Mouse (Mus musculus): ENCODE data around the gene Ccdc183. TPM values are rescaled to one million over a fixed set of nuclear protein-coding genes. Genes with fewer than 3 reads are reported as not detected.

The Ccdc183 gene
- polyA plus RNA-seq, 1 experiment from 2014 or later = 0.18 TPM

GRCm38 (mm10) chr2:25652902-25653301 lies 35.4 kb upstream of the Ccdc183 start, which contains the start of gene Lcn8:
Lcn8 (plus strand) TSS chr2:25653120.
- no peaks in the 10 kb centered on the region for H3K9me3 ChIP-seq (ENCODE audit: control insufficient read depth, low read length)

GRCm38 (mm10) chr2:25639890-25640289 lies 22.4 kb upstream of the Ccdc183 start:
- 18% methylated on average over 6 of the region's 6 CpGs for WGBS
- ATAC-seq = no peak
- H3K4me1 ChIP-seq (ENCODE audit: control insufficient read depth, insufficient read depth, low read length) = no peaks in the 10 kb centered on the region
- no peak overlapping the region for H3K9ac ChIP-seq (ENCODE audit: low read depth, low read length)
- H3K9me3 ChIP-seq (ENCODE audit: control insufficient read depth, low read length) = no peaks in the 10 kb centered on the region
- no peak overlapping the region for H3K27ac ChIP-seq (ENCODE audit: low read length)
- H3K27me3 ChIP-seq (replicated peaks; ENCODE audit: control insufficient read depth, insufficient read depth, low read length) = no peaks in the 10 kb centered on the region
- H3K4me2 ChIP-seq (ENCODE audit: low read depth, low read length) = no peak overlapping the region
- H3K36me3 ChIP-seq (ENCODE audit: control insufficient read depth, insufficient read depth, low read length) = no peaks in the 10 kb centered on the region
- no peak overlapping the region for H3K4me3 ChIP-seq (ENCODE audit: low read length)

More at GRCm38 (mm10) chr2:25652902-25653301, 35.4 kb upstream of the Ccdc183 start, which contains the start of gene Lcn8:
- no peak within 1 kb of the TSS for H3K4me3 ChIP-seq (ENCODE audit: low read length)
- no peaks in the 10 kb centered on the region for H3K4me1 ChIP-seq (ENCODE audit: control insufficient read depth, insufficient read depth, low read length)
- H3K36me3 ChIP-seq (ENCODE audit: control insufficient read depth, insufficient read depth, low read length) = no peaks in the 10 kb centered on the region
- no peak within 1 kb of the TSS for H3K27ac ChIP-seq (ENCODE audit: low read length)
- no peaks in the 10 kb centered on the region for H3K27me3 ChIP-seq (replicated peaks; ENCODE audit: control insufficient read depth, insufficient read depth, low read length)
- WGBS = 83% methylated on average over 2 of the region's 2 CpGs
- no peak within 1 kb of the TSS for H3K9ac ChIP-seq (ENCODE audit: low read depth, low read length)
- no peak within 1 kb of the TSS for H3K4me2 ChIP-seq (ENCODE audit: low read depth, low read length)
- no peak for ATAC-seq

- ATAC-seq = no peak
- Histone ChIP-seq H3K9me3 (ENCODE audit: control insufficient read depth, low read length) (no peaks in the 10 kb centered on the region), H3K36me3 (ENCODE audit: control insufficient read depth, insufficient read depth, low read length) (no peaks in the 10 kb centered on the region), H3K4me3 (ENCODE audit: low read length) (no peak overlapping the region), H3K9ac (ENCODE audit: low read depth, low read length) (no peak overlapping the region), H3K27ac (ENCODE audit: low read length) (no peak overlapping the region), H3K27me3 (replicated peaks; ENCODE audit: control insufficient read depth, insufficient read depth, low read length) (no peaks in the 10 kb centered on the region), H3K4me1 (ENCODE audit: control insufficient read depth, insufficient read depth, low read length) (no peaks in the 10 kb centered on the region), H3K4me2 (ENCODE audit: low read depth, low read length) (no peak overlapping the region)
- 58% methylated on average over 1 of the region's 1 CpGs for WGBS
Measured at GRCm38 (mm10) chr2:25634046-25634445, 16.6 kb upstream of the Ccdc183 start.

- no peaks in the 10 kb centered on the region for H3K4me1 ChIP-seq (ENCODE audit: control insufficient read depth, insufficient read depth, low read length)
- H3K9ac ChIP-seq (ENCODE audit: low read depth, low read length) = no peak overlapping the region
- no peaks in the 10 kb centered on the region for H3K27me3 ChIP-seq (replicated peaks; ENCODE audit: control insufficient read depth, insufficient read depth, low read length)
- no peaks in the 10 kb centered on the region for H3K36me3 ChIP-seq (ENCODE audit: control insufficient read depth, insufficient read depth, low read length)
- no peaks in the 10 kb centered on the region for H3K9me3 ChIP-seq (ENCODE audit: control insufficient read depth, low read length)
- WGBS = 87% methylated on average over 3 of the region's 3 CpGs
- H3K4me2 ChIP-seq (ENCODE audit: low read depth, low read length) = no peak overlapping the region
- no peak overlapping the region for H3K4me3 ChIP-seq (ENCODE audit: low read length)
- no peak for ATAC-seq
- no peak overlapping the region for H3K27ac ChIP-seq (ENCODE audit: low read length)
Measured at GRCm38 (mm10) chr2:25633616-25634015, 16.1 kb upstream of the Ccdc183 start.

GRCm38 (mm10) chr2:25628738-25629137 lies 11.3 kb upstream of the Ccdc183 start:
- Histone ChIP-seq H3K4me1 (ENCODE audit: control insufficient read depth, insufficient read depth, low read length) (no peaks in the 10 kb centered on the region), H3K27ac (ENCODE audit: low read length) (no peak overlapping the region), H3K4me2 (ENCODE audit: low read depth, low read length) (no peak overlapping the region), H3K9me3 (ENCODE audit: control insufficient read depth, low read length) (no peaks in the 10 kb centered on the region), H3K27me3 (replicated peaks; ENCODE audit: control insufficient read depth, insufficient read depth, low read length) (no peaks in the 10 kb centered on the region), H3K9ac (ENCODE audit: low read depth, low read length) (no peak overlapping the region), H3K4me3 (ENCODE audit: low read length) (no peak overlapping the region), H3K36me3 (ENCODE audit: control insufficient read depth, insufficient read depth, low read length) (no peaks in the 10 kb centered on the region)
- no peak for ATAC-seq
- 48% methylated on average over 4 of the region's 4 CpGs for WGBS

- Histone ChIP-seq H3K27me3 (replicated peaks; ENCODE audit: control insufficient read depth, insufficient read depth, low read length) (no peaks in the 10 kb centered on the region), H3K4me2 (ENCODE audit: low read depth, low read length) (no peak within 1 kb of the TSS), H3K4me1 (ENCODE audit: control insufficient read depth, insufficient read depth, low read length) (no peaks in the 10 kb centered on the region), H3K27ac (ENCODE audit: low read length) (no peak within 1 kb of the TSS), H3K9me3 (ENCODE audit: control insufficient read depth, low read length) (no peaks in the 10 kb centered on the region), H3K4me3 (ENCODE audit: low read length) (no peak within 1 kb of the TSS), H3K9ac (ENCODE audit: low read depth, low read length) (no peak within 1 kb of the TSS), H3K36me3 (ENCODE audit: control insufficient read depth, insufficient read depth, low read length) (no peaks in the 10 kb centered on the region)
- 71% methylated on average over 6 of the region's 6 CpGs for WGBS
- ATAC-seq = no peak
Measured at GRCm38 (mm10) chr2:25627811-25628210, 10.3 kb upstream of the Ccdc183 start, which contains the start of gene Fcna. Fcna (minus strand) TSS chr2:25628030.

GRCm38 (mm10) chr2:25625986-25626385 lies 8.5 kb upstream of the Ccdc183 start:
- H3K27ac ChIP-seq (ENCODE audit: low read length) = no peak overlapping the region
- no peak overlapping the region for H3K4me2 ChIP-seq (ENCODE audit: low read depth, low read length)
- H3K9me3 ChIP-seq (ENCODE audit: control insufficient read depth, low read length) = no peaks in the 10 kb centered on the region
- no peaks in the 10 kb centered on the region for H3K4me1 ChIP-seq (ENCODE audit: control insufficient read depth, insufficient read depth, low read length)
- 58% methylated on average over 5 of the region's 5 CpGs for WGBS
- no peaks in the 10 kb centered on the region for H3K27me3 ChIP-seq (replicated peaks; ENCODE audit: control insufficient read depth, insufficient read depth, low read length)
- H3K4me3 ChIP-seq (ENCODE audit: low read length) = no peak overlapping the region
- no peak for ATAC-seq
- no peak overlapping the region for H3K9ac ChIP-seq (ENCODE audit: low read depth, low read length)
- no peaks in the 10 kb centered on the region for H3K36me3 ChIP-seq (ENCODE audit: control insufficient read depth, insufficient read depth, low read length)

- 0 out of 2 replicates have a peak within 1 kb of the TSS, but pooled peaks have one; percentile 61 for H3K27ac ChIP-seq (ENCODE audit: low read length)
Measured at GRCm38 (mm10) chr2:25621229-25622200, 4.0 kb upstream of the Ccdc183 start, which contains the start of gene Tmem141. Tmem141 (minus strand) TSS chr2:25622005.

GRCm38 (mm10) chr2:25620852-25621228 lies 3.4 kb upstream of the Ccdc183 start:
- Histone ChIP-seq H3K4me2 (ENCODE audit: low read depth, low read length) (peak overlapping the region; percentile 90; the same call in 1 of the 2 replicates), H3K9ac (ENCODE audit: low read depth, low read length) (no peak overlapping the region), H3K9me3 (ENCODE audit: control insufficient read depth, low read length) (no peaks in the 10 kb centered on the region), H3K27me3 (replicated peaks; ENCODE audit: control insufficient read depth, insufficient read depth, low read length) (peaks cover 12% of the 10 kb centered on the region; the same call in 1 of the 2 replicates), H3K4me1 (ENCODE audit: control insufficient read depth, insufficient read depth, low read length) (peaks cover 6% of the 10 kb centered on the region; the same call in 1 of the 2 replicates), H3K4me3 (ENCODE audit: low read length) (0 out of 2 replicates have a peak overlapping the region, but pooled peaks have one; percentile 66), H3K27ac (ENCODE audit: low read length) (no peak overlapping the region), H3K36me3 (ENCODE audit: control insufficient read depth, insufficient read depth, low read length) (no peaks in the 10 kb centered on the region)
- 83% methylated on average over 4 of the region's 4 CpGs for WGBS
- ATAC-seq = no peak

More at GRCm38 (mm10) chr2:25621229-25622200, 4.0 kb upstream of the Ccdc183 start, which contains the start of gene Tmem141:
- Histone ChIP-seq H3K4me2 (ENCODE audit: low read depth, low read length) (peak within 1 kb of the TSS; percentile 90), H3K36me3 (ENCODE audit: control insufficient read depth, insufficient read depth, low read length) (no peaks in the 10 kb centered on the region), H3K4me3 (ENCODE audit: low read length) (peak within 1 kb of the TSS; percentile 66), H3K27me3 (replicated peaks; ENCODE audit: control insufficient read depth, insufficient read depth, low read length) (peaks cover 5% of the 10 kb centered on the region; the same call in 1 of the 2 replicates), H3K9ac (ENCODE audit: low read depth, low read length) (peak within 1 kb of the TSS; percentile 72), H3K4me1 (ENCODE audit: control insufficient read depth, insufficient read depth, low read length) (no peaks in the 10 kb centered on the region), H3K9me3 (ENCODE audit: control insufficient read depth, low read length) (no peaks in the 10 kb centered on the region)
- peak; percentile 96 for ATAC-seq
- 5% methylated on average over 34 of the region's 34 CpGs for WGBS
